Mouse (Mus musculus) bone marrow, adult 2 months (tissue): ENCODE measurements around the gene Hes1.

Experiments
- CTCF ChIP-seq: fragments of 200-500 bp; IDR thresholded peaks from 2 replicates; pipeline ENCODE4 v1.5.1; 2011; ENCODE audit warnings: low read length, control low read depth; ENCODE audit not compliant: control insufficient read depth, insufficient read depth
- POLR2A ChIP-seq: fragments of 200-500 bp; IDR thresholded peaks from 2 replicates; pipeline ENCODE4 v1.6.1; 2011; ENCODE audit warnings: low read depth, mild to moderate bottlenecking, control low read depth, low read length, borderline replicate concordance; ENCODE audit not compliant: control insufficient read depth

GRCm38 (mm10) chr16:30052271-30052670 lies 11.9 kb upstream of the Hes1 start:
- TF ChIP-seq POLR2A (no peak), CTCF (no peak)
